Mouse (Mus musculus) ZHBTc4 (cell line): ENCODE data around the gene Itpr2.
"Not testable (repeated sequence)": the region's sequence is repeated elsewhere in the genome, so short reads cannot be mapped to it uniquely, and the experiment has no call there.

Experiments
- DNase-seq: peaks from one replicate; pipeline ENCODE4 v3.0.0-alpha.2; 2011; ENCODE audit warnings: low read depth, low spot score

The Itpr2 gene

DNA sequence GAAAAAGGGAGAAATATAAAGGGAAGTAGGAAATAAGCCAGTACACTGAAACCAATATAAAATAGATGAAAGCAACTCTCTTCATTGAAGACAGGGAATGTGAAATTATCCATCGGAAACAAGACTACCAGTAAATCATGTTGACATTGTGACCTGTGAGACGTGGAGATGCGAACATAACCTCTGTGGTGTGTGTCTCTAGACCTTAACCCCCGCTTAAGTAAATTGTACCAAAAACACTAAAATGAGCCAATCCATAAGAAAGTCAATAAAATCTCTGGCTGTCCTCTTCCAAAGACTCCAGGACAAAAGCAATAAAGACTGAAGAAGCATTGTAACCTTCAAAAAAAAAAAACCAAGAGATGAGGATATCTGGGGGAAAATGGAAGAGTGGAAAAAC lies 31.6 kb downstream of the Itpr2 start:
- no peak for DNase-seq

GRCm38 (mm10) chr6:146469936-146470335 lies 32.1 kb downstream of the Itpr2 start:
- DNase-seq: no peak

DNA sequence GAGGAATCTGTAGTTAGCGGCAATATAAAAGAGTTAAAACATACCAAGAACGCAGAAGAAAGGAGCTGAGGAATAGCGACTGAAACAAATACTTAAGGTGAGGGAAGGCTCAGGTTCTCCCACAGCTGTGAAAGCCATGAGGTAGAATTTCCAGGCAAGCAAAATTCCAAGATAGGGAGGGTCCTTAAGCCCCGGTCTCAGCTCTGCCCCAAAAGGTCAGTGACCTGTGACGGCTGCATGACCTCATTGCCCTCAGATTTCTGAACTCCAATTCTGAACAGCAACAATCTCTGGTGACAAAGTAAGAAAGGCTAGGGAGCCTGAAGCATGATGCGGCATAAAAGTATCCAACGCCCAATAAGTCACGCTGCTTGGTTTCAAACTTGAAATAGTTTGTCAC lies 33.7 kb downstream of the Itpr2 start:
- peak; percentile 31 for DNase-seq

DNA sequence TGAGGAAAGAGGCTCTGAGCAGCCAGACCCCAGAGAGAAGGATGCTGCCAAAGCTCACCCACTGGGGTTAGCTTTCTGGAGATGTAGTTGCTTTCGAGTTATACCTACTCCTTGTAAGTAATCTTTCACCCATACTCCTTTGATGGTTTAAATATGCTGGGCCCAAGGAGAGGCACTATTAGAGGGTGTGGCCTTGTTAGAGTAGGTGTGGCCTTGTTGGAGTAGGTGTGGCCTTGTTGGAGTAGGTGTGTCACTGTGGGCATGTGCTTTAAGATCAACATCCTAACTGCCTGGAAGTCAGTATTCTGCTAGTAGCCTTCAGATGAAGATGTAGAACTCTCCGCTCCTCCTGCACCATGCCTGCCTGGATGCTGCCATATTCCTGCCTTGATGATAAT lies 37.4 kb downstream of the Itpr2 start:
- DNase-seq: not testable (repeated sequence)

DNA sequence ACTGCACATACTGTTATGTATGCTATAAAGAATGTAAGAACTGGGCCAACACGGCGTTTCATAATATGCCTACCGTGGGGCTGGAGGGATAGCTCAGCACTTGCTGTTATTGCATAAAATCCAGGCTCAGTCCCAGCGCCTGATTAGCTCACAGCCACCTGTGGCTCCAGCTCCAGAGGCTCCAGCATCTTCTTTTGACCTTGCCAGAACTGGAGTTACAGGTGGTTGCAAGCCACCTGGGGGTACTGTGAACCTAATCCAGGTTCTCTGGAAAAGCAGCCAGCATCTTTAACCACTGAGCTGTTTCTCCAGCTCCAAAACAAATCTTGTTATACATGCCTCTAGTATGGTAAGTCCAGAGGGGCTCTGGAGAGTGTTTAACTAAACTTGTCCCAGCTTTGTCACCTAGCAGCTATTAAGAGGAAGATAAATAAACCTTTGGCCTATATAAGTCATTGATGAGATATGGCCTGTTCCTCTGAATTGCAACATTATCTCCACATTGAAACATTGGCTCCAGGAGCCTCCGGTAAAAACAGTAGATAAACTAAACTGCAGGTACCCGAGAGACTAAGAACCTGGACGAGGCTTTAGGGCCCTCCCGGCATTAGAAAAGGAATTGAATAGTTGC lies 37.9 kb downstream of the Itpr2 start:
- DNase-seq: no peak

DNA sequence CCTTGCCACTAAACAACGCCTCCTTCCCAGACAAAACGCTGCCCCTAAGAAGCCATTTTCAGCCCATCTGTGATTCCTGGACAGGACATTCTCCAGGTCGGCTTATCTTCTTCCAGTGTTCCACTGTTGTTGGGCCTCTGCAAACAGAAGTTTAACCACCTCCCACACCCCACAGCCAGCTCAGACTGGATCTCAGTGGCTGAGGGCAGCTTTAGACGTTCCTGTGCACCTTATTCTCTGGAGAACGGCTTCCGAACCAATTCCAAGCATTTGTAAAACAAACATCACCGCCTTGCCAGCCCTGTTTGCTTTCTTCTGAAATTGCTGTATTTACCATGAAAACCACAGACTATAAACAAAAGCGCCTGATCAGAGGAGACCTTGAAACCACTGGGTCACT lies 41.1 kb downstream of the Itpr2 start:
- peak; percentile 94 for DNase-seq

DNA sequence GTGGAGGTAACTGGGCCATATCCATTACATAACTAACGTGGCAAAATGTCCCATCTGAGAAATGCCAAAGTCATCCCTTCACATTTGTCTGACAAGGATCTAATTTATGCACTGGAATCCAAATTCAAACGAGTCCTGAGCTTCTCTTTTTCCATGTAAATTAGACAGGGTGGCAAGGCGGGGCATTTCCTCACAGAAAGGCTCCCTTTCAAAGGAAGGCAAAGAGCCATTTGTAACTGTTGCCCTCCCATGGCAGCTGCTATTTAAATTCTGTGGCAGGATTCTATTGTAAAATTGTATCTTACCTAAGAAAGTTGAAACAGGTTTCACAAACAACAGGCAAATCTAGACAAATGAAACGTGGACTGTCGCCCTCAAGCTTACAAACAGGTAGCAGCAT lies 43.6 kb downstream of the Itpr2 start:
- DNase-seq: peak; percentile 65

DNA sequence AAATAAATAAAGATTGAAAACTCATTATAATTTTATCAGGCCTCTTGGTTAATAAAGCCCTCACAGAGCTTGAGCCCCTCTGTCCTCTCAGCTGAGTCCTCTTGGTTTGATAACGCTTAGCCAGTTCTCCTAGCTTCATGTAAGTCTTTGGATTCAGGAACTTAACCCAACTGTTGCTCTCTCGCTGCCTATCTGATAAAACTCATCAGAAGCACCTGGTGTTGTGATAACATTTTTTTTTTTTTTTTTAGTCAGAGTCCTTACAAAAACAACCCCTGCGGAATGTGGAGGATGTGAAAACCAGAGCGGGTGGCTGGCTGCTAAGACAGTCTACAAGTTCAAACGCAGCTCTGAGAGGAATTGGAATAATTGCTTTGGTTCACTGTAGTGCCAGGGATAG lies 45.3 kb downstream of the Itpr2 start:
- no peak for DNase-seq

- no peak for DNase-seq
Observed at GRCm38 (mm10) chr6:146454520-146455511, 47.2 kb downstream of the Itpr2 start.

- no peak for DNase-seq
Observed at GRCm38 (mm10) chr6:146452474-146452873, 49.5 kb downstream of the Itpr2 start.

GRCm38 (mm10) chr6:146446032-146446704 lies 55.9 kb downstream of the Itpr2 start:
- DNase-seq: no peak

DNA sequence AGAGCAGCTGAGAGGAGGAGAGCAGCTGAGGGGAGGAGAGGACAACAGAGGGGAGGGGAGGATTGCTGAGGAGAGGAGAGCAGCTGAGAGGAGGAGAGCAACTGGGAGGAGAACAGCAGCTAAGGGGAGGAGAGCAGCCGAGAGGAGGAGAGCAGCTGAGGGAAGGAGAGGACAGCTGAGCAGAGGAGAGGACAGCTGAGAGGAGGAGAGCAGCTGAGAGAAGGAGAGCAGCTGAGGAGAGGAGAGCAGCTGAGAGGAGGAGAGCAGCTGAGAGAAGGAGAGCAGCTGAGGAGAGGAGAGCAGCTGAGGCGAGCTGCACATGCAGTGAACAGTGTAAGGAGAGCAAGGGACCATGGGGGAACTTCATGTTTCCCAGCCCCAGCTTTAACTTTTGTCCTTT lies 62.2 kb downstream of the Itpr2 start:
- no peak for DNase-seq

GRCm38 (mm10) chr6:146439071-146439818 lies 62.8 kb downstream of the Itpr2 start:
- DNase-seq: no peak

DNA sequence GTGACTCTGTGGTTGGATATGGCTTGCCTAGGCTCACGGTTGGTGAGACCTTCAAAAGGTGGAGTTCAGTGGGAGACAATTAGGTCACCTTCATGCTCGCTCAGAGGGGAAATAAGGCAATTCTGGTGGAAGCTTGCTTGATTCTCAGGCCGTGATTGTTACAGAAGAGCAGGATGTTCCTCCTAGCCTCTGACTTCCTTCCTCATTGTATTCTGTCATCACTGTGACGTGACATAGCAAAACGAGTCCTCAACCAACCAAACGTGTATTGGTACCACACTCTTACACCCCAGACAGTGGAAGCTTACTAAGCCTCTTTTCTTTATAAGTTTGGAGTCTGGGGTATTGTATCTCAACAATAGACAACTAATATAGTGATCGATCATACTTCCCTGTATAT lies 64.0 kb downstream of the Itpr2 start:
- DNase-seq: no peak

- peak; percentile 57 for DNase-seq
Observed at GRCm38 (mm10) chr6:146436916-146437496, 65.0 kb downstream of the Itpr2 start.

DNA sequence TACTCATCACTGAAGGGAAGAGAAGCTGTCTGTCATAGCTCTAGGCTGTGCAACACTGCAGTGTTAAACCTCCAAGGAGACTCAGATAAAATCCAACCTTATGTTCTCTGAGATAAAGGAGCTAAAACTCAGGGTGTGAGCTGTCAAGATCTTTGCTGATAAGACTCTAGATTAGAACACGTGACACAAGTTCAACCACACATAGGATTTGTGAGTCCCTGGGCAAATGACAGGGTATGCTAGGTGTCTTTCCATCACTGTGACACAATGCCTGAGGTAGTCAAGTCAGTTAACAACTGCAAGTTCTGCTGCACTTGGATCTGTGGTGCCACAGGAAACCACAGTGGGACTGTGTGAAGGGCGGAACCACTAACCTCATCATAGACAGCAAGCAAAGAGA lies 67.8 kb downstream of the Itpr2 start:
- no peak for DNase-seq

DNA sequence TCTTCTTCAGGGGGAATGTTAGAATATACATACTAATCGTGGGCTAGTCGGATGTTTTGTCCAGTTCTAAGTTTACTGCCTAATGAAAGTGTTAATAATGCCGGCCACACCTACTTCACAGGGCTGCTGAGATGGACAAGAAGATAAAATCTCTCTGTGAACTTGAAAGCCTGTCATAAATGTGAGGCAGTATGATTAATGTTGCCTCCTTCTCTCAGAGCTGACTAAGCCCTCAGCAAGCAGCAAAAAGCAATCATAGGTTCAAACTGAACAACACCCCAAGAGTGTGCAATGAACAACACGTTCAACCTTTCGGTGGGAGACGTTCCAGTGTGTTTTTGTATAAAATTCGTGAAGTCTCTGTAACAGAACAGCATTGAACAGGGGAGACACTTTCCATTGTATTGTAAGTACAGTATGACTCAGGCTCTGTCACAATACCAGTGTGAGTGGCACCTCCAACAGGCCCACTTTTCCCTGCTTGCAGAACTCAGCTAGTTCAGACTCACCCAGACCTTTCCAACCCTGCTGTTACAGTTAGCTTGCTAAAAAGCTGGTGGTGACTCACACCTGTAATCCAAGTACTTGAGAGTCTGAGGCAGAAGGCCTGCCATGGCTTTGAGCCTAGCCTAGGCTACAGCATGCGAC lies 69.7 kb downstream of the Itpr2 start:
- DNase-seq: no peak

- DNase-seq: no peak
Observed at GRCm38 (mm10) chr6:146431777-146432176, 70.2 kb downstream of the Itpr2 start.

- DNase-seq: peak; percentile 72
Observed at GRCm38 (mm10) chr6:146429694-146430380, 72.2 kb downstream of the Itpr2 start.

GRCm38 (mm10) chr6:146424778-146425177 lies 77.2 kb downstream of the Itpr2 start:
- DNase-seq: no peak
